Mouse (Mus musculus): ENCODE results near the gene Gsc2. TPM values are rescaled to one million over a fixed set of nuclear protein-coding genes. Genes with fewer than 3 reads are reported as not detected.

Gene Gsc2
- polyA plus RNA-seq, 1 experiment from 2014 or later = 0.13 TPM

DNA sequence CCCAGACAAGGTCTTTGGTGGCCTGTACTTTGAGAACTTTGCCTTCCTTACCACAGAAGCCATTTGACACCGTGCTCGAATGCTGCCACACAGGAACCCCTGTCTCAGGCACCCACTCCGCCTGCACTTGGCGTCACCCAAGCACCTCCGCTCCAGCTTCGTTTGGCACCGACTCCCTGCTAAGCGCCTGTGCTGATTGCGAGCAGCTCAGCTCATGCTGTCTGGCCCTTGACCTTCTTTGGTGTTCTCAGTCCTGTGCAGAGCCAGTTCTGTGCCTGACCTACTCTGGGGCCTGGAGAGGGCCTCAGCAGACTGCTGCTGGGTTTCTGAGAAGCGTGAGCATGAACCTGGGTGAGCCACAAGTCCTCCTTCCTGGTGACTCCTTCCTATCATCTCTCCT lies 21.9 kb upstream of the Gsc2 start:
- H3K27ac ChIP-seq = no peak overlapping the region
- H3K36me3 ChIP-seq = no peaks in the 10 kb centered on the region
- 80% methylated on average over 10 of the region's 10 CpGs for WGBS
- no peak overlapping the region for H3K4me2 ChIP-seq (replicated peaks)
- H3K4me1 ChIP-seq = no peaks in the 10 kb centered on the region
- no peak for ATAC-seq (ENCODE audit: low FRiP score, low read depth)
- no peak overlapping the region for H3K9ac ChIP-seq
- H3K27me3 ChIP-seq = peaks cover 24% of the 10 kb centered on the region
- H3K4me3 ChIP-seq = no peak overlapping the region
- H3K9me3 ChIP-seq = no peaks in the 10 kb centered on the region

GRCm38 (mm10) chr16:17934445-17934910 lies 19.6 kb upstream of the Gsc2 start:
- peaks cover 24% of the 10 kb centered on the region for H3K27me3 ChIP-seq
- no peaks in the 10 kb centered on the region for H3K9me3 ChIP-seq
- H3K4me2 ChIP-seq (replicated peaks) = no peak overlapping the region
- 56% methylated on average over 3 of the region's 3 CpGs for WGBS
- ATAC-seq (ENCODE audit: low FRiP score, low read depth) = no peak
- H3K9ac ChIP-seq = no peak overlapping the region
- no peaks in the 10 kb centered on the region for H3K36me3 ChIP-seq
- H3K4me3 ChIP-seq = no peak overlapping the region
- no peak overlapping the region for H3K27ac ChIP-seq
- no peaks in the 10 kb centered on the region for H3K4me1 ChIP-seq

DNA sequence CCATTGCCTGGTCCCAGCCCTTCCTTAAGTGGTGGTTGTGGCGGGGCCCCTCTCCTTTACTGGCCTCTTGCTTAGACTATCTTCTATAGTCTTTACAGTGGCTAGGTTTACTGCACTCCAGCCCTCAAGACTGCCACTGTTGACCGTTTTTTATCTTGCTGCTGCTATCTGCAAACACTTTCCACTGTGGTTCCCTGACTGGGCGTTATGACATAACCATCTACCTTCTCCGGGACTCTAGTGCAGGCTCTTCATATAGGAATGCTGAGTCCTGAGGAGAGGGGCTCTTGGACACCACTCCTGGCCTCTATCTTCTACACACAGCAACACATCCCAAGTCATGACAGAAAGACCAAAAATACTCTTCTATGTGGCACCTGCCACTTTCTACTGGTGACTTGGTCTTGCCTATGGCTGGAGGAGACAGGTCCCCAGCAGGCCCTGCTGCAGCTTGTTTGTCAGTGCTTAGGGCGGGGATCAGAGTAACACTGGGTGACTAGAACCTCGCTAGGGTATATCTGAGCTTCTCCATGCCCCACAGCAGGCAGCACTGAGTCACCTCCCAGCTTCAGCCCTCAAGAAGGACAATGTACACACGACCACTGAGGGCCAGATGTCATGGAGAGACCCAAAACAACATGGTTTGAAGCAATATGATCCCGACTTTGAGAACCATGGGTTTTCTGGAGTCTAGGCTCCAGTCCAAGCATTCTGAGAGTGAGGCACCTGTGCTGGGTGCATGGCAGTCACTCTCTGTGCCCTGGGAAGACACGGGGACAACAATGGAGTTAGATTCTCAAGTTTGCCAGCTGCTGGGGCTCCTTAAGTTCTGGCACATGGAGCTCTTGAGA lies 19.0 kb upstream of the Gsc2 start:
- no peak for ATAC-seq (ENCODE audit: low FRiP score, low read depth)
- Histone ChIP-seq H3K4me2 (replicated peaks) (no peak overlapping the region), H3K9me3 (no peaks in the 10 kb centered on the region), H3K36me3 (no peaks in the 10 kb centered on the region), H3K27ac (no peak overlapping the region), H3K4me1 (peaks cover 1% of the 10 kb centered on the region; the same call in 1 of the 2 replicates), H3K27me3 (peaks cover 24% of the 10 kb centered on the region), H3K9ac (no peak overlapping the region), H3K4me3 (no peak overlapping the region)
- 60% methylated on average over 9 of the region's 9 CpGs for WGBS

- Histone ChIP-seq H3K27me3 (peaks cover 10% of the 10 kb centered on the region), H3K4me2 (replicated peaks) (no peak overlapping the region), H3K9ac (no peak overlapping the region), H3K4me1 (peaks cover 11% of the 10 kb centered on the region), H3K9me3 (no peaks in the 10 kb centered on the region), H3K4me3 (no peak overlapping the region), H3K27ac (no peak overlapping the region), H3K36me3 (no peaks in the 10 kb centered on the region)
- ATAC-seq (ENCODE audit: low FRiP score, low read depth) = no peak
- 60% methylated on average over 5 of the region's 5 CpGs for WGBS
Measured at GRCm38 (mm10) chr16:17931906-17932460, 17.1 kb upstream of the Gsc2 start.

DNA sequence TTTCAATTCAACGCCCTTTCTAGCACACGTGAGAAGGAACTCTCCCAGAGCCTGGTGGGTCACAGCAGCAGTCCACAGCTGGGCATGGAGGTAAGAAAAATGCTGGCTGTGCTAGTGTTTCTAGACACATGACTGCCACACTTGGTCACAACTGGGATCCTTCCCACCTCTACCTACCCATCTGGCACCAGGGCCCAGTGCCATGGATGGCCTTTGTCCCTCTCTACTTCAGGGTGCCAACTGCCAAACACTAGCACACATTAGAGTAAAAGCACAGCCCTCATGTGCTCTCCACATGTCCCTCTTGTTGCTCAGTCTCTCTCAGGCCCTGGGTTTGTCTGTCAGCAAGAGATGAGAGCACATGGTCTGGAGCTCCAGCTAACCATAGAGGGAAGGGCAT lies 14.8 kb upstream of the Gsc2 start:
- Histone ChIP-seq H3K4me1 (peaks cover 18% of the 10 kb centered on the region), H3K9ac (no peak overlapping the region), H3K36me3 (peaks cover 13% of the 10 kb centered on the region), H3K9me3 (no peaks in the 10 kb centered on the region), H3K4me3 (no peak overlapping the region), H3K27me3 (0 out of 2 replicates have a peak, but pooled peaks cover 3% of the 10 kb centered on the region), H3K27ac (no peak overlapping the region), H3K4me2 (replicated peaks) (no peak overlapping the region)
- no peak for ATAC-seq (ENCODE audit: low FRiP score, low read depth)
- 64% methylated on average over 2 of the region's 2 CpGs for WGBS

DNA sequence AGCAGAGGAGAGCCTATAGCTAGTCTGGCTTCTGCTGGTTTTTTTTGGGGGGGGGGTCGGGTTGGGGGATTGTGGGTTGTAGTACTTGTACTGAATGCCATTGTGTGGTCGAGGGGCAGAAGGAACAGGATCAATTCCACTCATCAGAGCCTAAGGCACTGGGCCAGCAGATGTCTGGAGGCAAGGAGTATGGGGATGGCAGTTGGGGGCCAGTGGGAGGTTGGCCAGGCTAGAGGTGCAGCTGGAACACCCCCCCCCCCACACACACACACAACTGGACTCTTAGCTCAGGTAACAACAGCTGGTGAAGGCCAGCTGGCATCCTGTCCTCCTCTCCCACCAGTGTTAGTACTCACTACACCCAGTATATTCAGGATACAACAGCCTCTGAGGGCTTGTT lies 14.4 kb upstream of the Gsc2 start:
- H3K27me3 ChIP-seq = 0 out of 2 replicates have a peak, but pooled peaks cover 3% of the 10 kb centered on the region
- H3K4me1 ChIP-seq = peaks cover 18% of the 10 kb centered on the region
- H3K4me2 ChIP-seq (replicated peaks) = peak overlapping the region; percentile 89
- H3K36me3 ChIP-seq = peaks cover 15% of the 10 kb centered on the region
- no peak for ATAC-seq (ENCODE audit: low FRiP score, low read depth)
- no peaks in the 10 kb centered on the region for H3K9me3 ChIP-seq
- 24% methylated on average over 2 of the region's 2 CpGs for WGBS
- no peak overlapping the region for H3K27ac ChIP-seq
- no peak overlapping the region for H3K4me3 ChIP-seq
- no peak overlapping the region for H3K9ac ChIP-seq

DNA sequence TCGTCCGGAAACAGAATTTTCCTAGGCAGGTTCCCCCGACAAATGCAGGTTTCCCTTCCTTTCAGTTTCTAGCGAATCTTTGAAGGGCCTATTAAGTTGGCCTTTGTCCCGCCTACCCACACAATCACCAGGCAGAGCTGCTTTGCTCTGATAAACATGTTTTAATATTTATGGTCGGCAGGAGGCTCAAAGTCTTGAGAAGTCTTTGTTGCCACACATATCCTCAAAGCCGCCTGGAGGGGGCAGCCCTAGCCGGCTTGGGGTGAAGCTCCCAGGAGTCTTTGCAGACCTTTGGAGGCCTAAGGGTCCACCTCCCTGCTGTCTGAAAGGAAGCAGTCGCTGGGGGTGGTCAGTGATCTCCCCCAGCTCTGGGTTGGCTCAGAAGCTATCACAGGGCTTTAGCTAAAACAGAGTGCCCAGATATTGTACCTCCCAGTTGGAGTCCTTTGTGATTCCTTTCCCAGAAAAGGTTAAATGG lies 13.8 kb upstream of the Gsc2 start:
- Histone ChIP-seq H3K4me2 (replicated peaks) (peak overlapping the region; percentile 89), H3K9ac (peak overlapping the region; percentile 86; the same call in 1 of the 2 replicates), H3K36me3 (peaks cover 15% of the 10 kb centered on the region), H3K9me3 (no peaks in the 10 kb centered on the region), H3K4me1 (peaks cover 18% of the 10 kb centered on the region), H3K4me3 (peak overlapping the region; percentile 87), H3K27ac (peak overlapping the region; percentile 56), H3K27me3 (0 out of 2 replicates have a peak, but pooled peaks cover 3% of the 10 kb centered on the region)
- ATAC-seq (ENCODE audit: low FRiP score, low read depth) = peak; percentile 7; the same call in 1 of the 2 replicates
- under 1% methylated on average over 9 of the region's 9 CpGs for WGBS

GRCm38 (mm10) chr16:17928087-17928580 lies 13.3 kb upstream of the Gsc2 start, which contains the start of gene Slc25a1:
TSS of gene Slc25a1 (minus strand) at chr16:17928219.
- H3K4me2 ChIP-seq (replicated peaks) = peak within 1 kb of the TSS; percentile 89

DNA sequence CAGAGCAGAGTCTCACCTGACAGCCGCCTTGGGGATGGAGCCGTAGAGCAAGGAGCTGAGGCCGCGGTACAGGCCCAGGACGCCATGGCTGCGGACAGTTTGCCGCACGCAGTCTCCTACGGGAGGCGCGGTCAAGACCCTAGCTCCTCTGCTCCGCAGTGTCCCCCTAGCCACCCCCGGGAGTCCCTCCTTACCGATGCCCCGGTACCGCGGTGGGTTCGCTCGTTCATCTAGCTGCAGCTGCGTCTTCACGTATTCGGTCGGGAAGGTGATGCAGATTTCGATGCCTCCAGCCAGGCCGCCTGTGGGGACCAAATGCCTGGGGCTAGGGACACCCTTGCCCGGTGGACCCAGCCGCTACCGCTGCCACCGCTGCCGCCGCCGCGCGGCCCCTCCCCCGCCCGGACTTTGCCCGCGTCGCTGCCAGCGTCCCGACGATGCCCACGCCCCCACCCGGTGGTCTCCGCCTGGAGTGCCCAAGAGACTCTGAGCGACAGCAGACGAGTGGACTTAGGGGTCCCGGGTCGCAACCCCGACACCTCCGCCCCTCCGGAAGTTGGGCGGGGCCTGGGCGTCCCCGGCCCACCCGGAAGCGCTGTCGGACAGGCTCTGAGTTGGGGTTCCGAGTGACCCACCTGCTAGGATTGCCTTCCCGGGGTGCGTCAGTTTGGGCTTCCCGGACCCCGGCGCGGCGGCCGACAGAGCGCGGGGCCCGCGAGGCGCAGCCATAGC lies 12.7 kb upstream of the Gsc2 start:
- no peaks in the 10 kb centered on the region for H3K9me3 ChIP-seq
- H3K36me3 ChIP-seq = peaks cover 15% of the 10 kb centered on the region
- ATAC-seq (ENCODE audit: low FRiP score, low read depth) = peak; percentile 46; the same call in 1 of the 2 replicates
- peak overlapping the region; percentile 56; the same call in 1 of the 2 replicates for H3K27ac ChIP-seq
- peak overlapping the region; percentile 89 for H3K4me2 ChIP-seq (replicated peaks)
- peak overlapping the region; percentile 87 for H3K4me3 ChIP-seq
- WGBS = under 1% methylated on average over 62 of the region's 72 CpGs
- peaks cover 25% of the 10 kb centered on the region for H3K4me1 ChIP-seq
- 0 out of 2 replicates have a peak, but pooled peaks cover 3% of the 10 kb centered on the region for H3K27me3 ChIP-seq
- H3K9ac ChIP-seq = peak overlapping the region; percentile 86

More at GRCm38 (mm10) chr16:17928087-17928580, 13.3 kb upstream of the Gsc2 start, which contains the start of gene Slc25a1:
- peaks cover 19% of the 10 kb centered on the region for H3K4me1 ChIP-seq
- peak; percentile 74 for ATAC-seq (ENCODE audit: low FRiP score, low read depth)
- WGBS = under 1% methylated on average over 44 of the region's 47 CpGs
- 0 out of 2 replicates have a peak, but pooled peaks cover 3% of the 10 kb centered on the region for H3K27me3 ChIP-seq
- H3K36me3 ChIP-seq = peaks cover 15% of the 10 kb centered on the region
- H3K27ac ChIP-seq = peak within 1 kb of the TSS; percentile 56
- H3K4me3 ChIP-seq = peak within 1 kb of the TSS; percentile 87
- no peaks in the 10 kb centered on the region for H3K9me3 ChIP-seq
- peak within 1 kb of the TSS; percentile 86 for H3K9ac ChIP-seq

- peak overlapping the region; percentile 67; the same call in 1 of the 2 replicates for H3K27ac ChIP-seq
- H3K4me2 ChIP-seq (replicated peaks) = peak overlapping the region; percentile 97
- H3K9ac ChIP-seq = peak overlapping the region; percentile 94
- H3K27me3 ChIP-seq = peaks cover 42% of the 10 kb centered on the region
- H3K4me3 ChIP-seq = peak overlapping the region; percentile 87
- peaks cover 15% of the 10 kb centered on the region for H3K36me3 ChIP-seq
- H3K4me1 ChIP-seq = peaks cover 31% of the 10 kb centered on the region
- H3K9me3 ChIP-seq = no peaks in the 10 kb centered on the region
- ATAC-seq (ENCODE audit: low FRiP score, low read depth) = no peak; the same call in none of the 2 replicates
- WGBS = under 1% methylated on average over 14 of the region's 14 CpGs
Measured at GRCm38 (mm10) chr16:17922163-17922538, 7.3 kb upstream of the Gsc2 start.

DNA sequence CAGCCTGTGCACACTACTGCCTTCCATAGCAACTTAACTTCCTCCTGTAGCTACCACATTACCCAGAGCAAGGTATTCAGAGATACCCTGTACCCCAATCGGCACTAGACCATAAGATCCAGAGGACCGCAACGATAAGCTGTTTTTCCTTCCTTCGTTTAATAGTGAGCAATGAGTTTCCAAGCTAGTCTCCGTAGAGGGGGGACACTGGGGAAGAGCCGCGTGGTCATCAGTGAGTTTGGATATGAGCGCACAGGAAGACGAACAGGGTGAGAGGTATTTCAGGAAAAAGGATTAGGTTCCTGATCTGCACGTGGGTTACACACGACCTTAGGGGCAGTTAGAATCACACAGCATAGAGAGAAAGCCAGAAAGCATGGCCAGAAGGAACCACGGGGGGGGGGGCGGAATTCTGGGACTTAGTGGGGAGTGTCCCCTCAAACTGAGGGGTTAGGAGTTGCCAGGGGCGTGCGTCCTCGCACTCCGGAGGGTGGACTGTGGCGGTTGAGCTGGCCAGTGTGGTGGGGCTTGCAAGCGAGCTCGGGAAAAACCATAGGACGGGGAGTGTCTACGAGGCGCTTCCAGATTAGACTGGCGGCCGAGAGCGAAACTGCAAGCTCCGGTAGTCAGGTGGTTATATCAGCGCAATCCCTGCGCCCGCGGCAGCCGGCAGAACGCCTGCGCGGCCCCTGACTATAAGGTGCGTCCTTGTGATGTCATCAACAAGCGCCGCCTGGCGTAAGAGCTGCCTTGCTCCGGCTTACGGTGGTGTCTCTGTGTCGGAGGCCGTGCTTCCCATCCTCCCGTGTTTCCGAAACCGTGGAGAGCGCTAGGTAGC lies 6.7 kb upstream of the Gsc2 start:
- H3K36me3 ChIP-seq = peaks cover 15% of the 10 kb centered on the region
- whole genome bisulfite sequencing = 3% methylated on average over 47 of the region's 47 CpGs
- H3K4me2 ChIP-seq (replicated peaks) = peak overlapping the region; percentile 97
- H3K9me3 ChIP-seq = no peaks in the 10 kb centered on the region
- peak; percentile 94 for ATAC-seq (ENCODE audit: low FRiP score, low read depth)
- peak overlapping the region; percentile 87 for H3K4me3 ChIP-seq
- H3K27me3 ChIP-seq = peaks cover 48% of the 10 kb centered on the region
- peaks cover 25% of the 10 kb centered on the region for H3K4me1 ChIP-seq
- peak overlapping the region; percentile 75; the same call in 1 of the 2 replicates for H3K27ac ChIP-seq
- peak overlapping the region; percentile 94 for H3K9ac ChIP-seq

Measured in limb, embryonic 13.5 days (tissue).